Mouse (Mus musculus): Measurements from ENCODE around the gene Saa4. TPM values are rescaled to one million over a fixed set of nuclear protein-coding genes. Genes with fewer than 3 reads are reported as not detected.
"Not testable (repeated sequence)": the region's sequence is repeated elsewhere in the genome, so short reads cannot be mapped to it uniquely, and the experiment has no call there.

Saa4 gene
- polyA plus RNA-seq (2021) = not detected

- CTCF ChIA-PET = interaction anchor here (0.8 kb wide), 1 partner anchor 13 kb away, joined by 3 read pairs; no protein-coding TSS in a partner anchor
- POLR2A ChIA-PET = no interaction called here
- DNase-seq (ENCODE audit: low read depth, low spot score) = no peak
- H3K27me3 ChIP-seq = no peaks in the 10 kb centered on the region
- in situ Hi-C loops (cut with MboI; ENCODE audit: low pct_unique_long_range_greater_than_20kb) = no loop called here
- ATAC-seq = no peak
- no peak for TF ChIP-seq CTCF (IDR thresholded peaks at IDR 0.05)
Observed at GRCm38 (mm10) chr7:46732458-46732857, at the start of gene Saa4. Saa4 (minus strand) TSS chr7:46732603.

- no peaks in the 10 kb centered on the region for H3K27me3 ChIP-seq
- CTCF ChIA-PET = interaction anchor here (1.1 to 1.8 kb wide), 6 partner anchors 10 to 57 kb away, joined by 3 to 10 read pairs (median 5); partner anchors contain the start of gene Saa3
- DNase-seq (ENCODE audit: low read depth, low spot score) (no peak), ATAC-seq (no peak)
- in situ Hi-C loops (cut with MboI; ENCODE audit: low pct_unique_long_range_greater_than_20kb) = no loop called here
- POLR2A ChIA-PET = no interaction called here
- TF ChIP-seq CTCF (IDR thresholded peaks at IDR 0.05) = no peak
Observed at GRCm38 (mm10) chr7:46770706-46771105, 38.3 kb upstream of the Saa4 start.

- in situ Hi-C loops (cut with MboI; ENCODE audit: low pct_unique_long_range_greater_than_20kb) = loop anchor here (10.0 kb wide), 1 partner anchor 54 kb away; the partner anchor contains the start of genes Saa3 and Saal1
- POLR2A ChIA-PET = no interaction called here
- TF ChIP-seq CTCF (IDR thresholded peaks at IDR 0.05) = no peak
- CTCF ChIA-PET = interaction anchor here (1.7 to 2.4 kb wide), 3 partner anchors 11 to 58 kb away, joined by 5 to 7 read pairs (median 6); partner anchors contain the start of gene Saal1
- DNase-seq (ENCODE audit: low read depth, low spot score) (no peak), ATAC-seq (no peak)
- no peaks in the 10 kb centered on the region for H3K27me3 ChIP-seq
Observed at GRCm38 (mm10) chr7:46768451-46768850, 36.0 kb upstream of the Saa4 start.

- in situ Hi-C loops (cut with MboI; ENCODE audit: low pct_unique_long_range_greater_than_20kb) = loop anchor here (10.0 kb wide), 1 partner anchor 53 kb away; the partner anchor contains the start of genes Saa3 and Saal1
- CTCF ChIA-PET = interaction anchor here (1.5 to 2.4 kb wide), 2 partner anchors 10 to 53 kb away, joined by 7 read pairs; no protein-coding TSS in a partner anchor
- ATAC-seq = no peak
- H3K27me3 ChIP-seq = no peaks in the 10 kb centered on the region
- no peak for TF ChIP-seq CTCF (IDR thresholded peaks at IDR 0.05)
- DNase-seq (ENCODE audit: low read depth, low spot score) = no peak
- POLR2A ChIA-PET = interaction anchor here (0.8 kb wide), 1 partner anchor 9 kb away, joined by 3 read pairs; no protein-coding TSS in a partner anchor
Observed at GRCm38 (mm10) chr7:46767371-46767770, 35.0 kb upstream of the Saa4 start.

GRCm38 (mm10) chr7:46764672-46765071, 32.3 kb upstream of the Saa4 start:
- no peak for TF ChIP-seq CTCF (IDR thresholded peaks at IDR 0.05)
- ATAC-seq (no peak), DNase-seq (ENCODE audit: low read depth, low spot score) (no peak)
- in situ Hi-C loops (cut with MboI; ENCODE audit: low pct_unique_long_range_greater_than_20kb) = loop anchor here (10.0 kb wide), 1 partner anchor 50 kb away; the partner anchor contains the start of genes Saa3 and Saal1
- CTCF ChIA-PET = interaction anchor here (2.0 kb wide), 1 partner anchor 50 kb away, joined by 4 read pairs; the partner anchor contains the start of gene Saa3
- no peaks in the 10 kb centered on the region for H3K27me3 ChIP-seq
- POLR2A ChIA-PET = no interaction called here

- ChIA-PET POLR2A (no interaction called here), CTCF (no interaction called here)
- DNase-seq (ENCODE audit: low read depth, low spot score) (no peak), ATAC-seq (no peak)
- TF ChIP-seq CTCF (IDR thresholded peaks at IDR 0.05) = no peak
- no peaks in the 10 kb centered on the region for H3K27me3 ChIP-seq
- in situ Hi-C loops (cut with MboI; ENCODE audit: low pct_unique_long_range_greater_than_20kb) = loop anchor here (10.0 kb wide), 1 partner anchor 48 kb away; the partner anchor contains the start of genes Saa3 and Saal1
Observed at GRCm38 (mm10) chr7:46762601-46763000, 30.2 kb upstream of the Saa4 start.

GRCm38 (mm10) chr7:46761049-46761795, 28.8 kb upstream of the Saa4 start:
- no peak for TF ChIP-seq CTCF (IDR thresholded peaks at IDR 0.05)
- no peak for DNase-seq (ENCODE audit: low read depth, low spot score)
- no peak for ATAC-seq
- POLR2A ChIA-PET = no interaction called here
- in situ Hi-C loops (cut with MboI; ENCODE audit: low pct_unique_long_range_greater_than_20kb) = loop anchor here (10.0 kb wide), 1 partner anchor 46 kb away; the partner anchor contains the start of genes Saa3 and Saal1
- CTCF ChIA-PET = no interaction called here
- H3K27me3 ChIP-seq = no peaks in the 10 kb centered on the region

- no peak for DNase-seq (ENCODE audit: low read depth, low spot score)
- H3K27me3 ChIP-seq = no peaks in the 10 kb centered on the region
- TF ChIP-seq CTCF (IDR thresholded peaks at IDR 0.05) = no peak
- in situ Hi-C loops (cut with MboI; ENCODE audit: low pct_unique_long_range_greater_than_20kb) = no loop called here
- POLR2A ChIA-PET = interaction anchor here (0.6 kb wide), 1 partner anchor 9 kb away, joined by 3 read pairs; the partner anchor contains the start of gene Saa1
- CTCF ChIA-PET = no interaction called here
- ATAC-seq = no peak
Observed at GRCm38 (mm10) chr7:46751490-46751889, 19.1 kb upstream of the Saa4 start, which contains the start of gene Saa2. Saa2 (plus strand) TSS chr7:46751790.

GRCm38 (mm10) chr7:46748459-46748858, 16.1 kb upstream of the Saa4 start:
- POLR2A ChIA-PET = no interaction called here
- in situ Hi-C loops (cut with MboI; ENCODE audit: low pct_unique_long_range_greater_than_20kb) = no loop called here
- DNase-seq (ENCODE audit: low read depth, low spot score) (no peak), ATAC-seq (no peak)
- TF ChIP-seq CTCF (IDR thresholded peaks at IDR 0.05) = no peak
- CTCF ChIA-PET = no interaction called here
- H3K27me3 ChIP-seq = no peaks in the 10 kb centered on the region

GRCm38 (mm10) chr7:46746381-46746780, 14.0 kb upstream of the Saa4 start:
- POLR2A ChIA-PET = no interaction called here
- TF ChIP-seq CTCF (IDR thresholded peaks at IDR 0.05) = no peak
- in situ Hi-C loops (cut with MboI; ENCODE audit: low pct_unique_long_range_greater_than_20kb) = no loop called here
- CTCF ChIA-PET = interaction anchor here (1.2 to 1.4 kb wide), 2 partner anchors 11 to 35 kb away, joined by 3 to 6 read pairs; no protein-coding TSS in a partner anchor
- ATAC-seq = no peak
- DNase-seq (ENCODE audit: low read depth, low spot score) = no peak
- H3K27me3 ChIP-seq = no peaks in the 10 kb centered on the region

- no peaks in the 10 kb centered on the region for H3K27me3 ChIP-seq
- no peak for ATAC-seq
- ChIA-PET POLR2A (interaction anchor here (1.1 kb wide), 1 partner anchor 28 kb away, joined by 3 read pairs; no protein-coding TSS in a partner anchor), CTCF (interaction anchor here (0.6 to 1.4 kb wide), 3 partner anchors 10 to 35 kb away, joined by 3 to 6 read pairs (median 3); no protein-coding TSS in a partner anchor)
- in situ Hi-C loops (cut with MboI; ENCODE audit: low pct_unique_long_range_greater_than_20kb) = no loop called here
- DNase-seq (ENCODE audit: low read depth, low spot score) = no peak
- no peak for TF ChIP-seq CTCF (IDR thresholded peaks at IDR 0.05)
Observed at GRCm38 (mm10) chr7:46745816-46746215, 13.4 kb upstream of the Saa4 start.

GRCm38 (mm10) chr7:46742880-46743279, 10.5 kb upstream of the Saa4 start, which contains the start of gene Saa1:
Saa1 (minus strand) TSS chr7:46742980.
- CTCF ChIA-PET; in situ Hi-C loops (cut with MboI; ENCODE audit: low pct_unique_long_range_greater_than_20kb); ATAC-seq; H3K27me3 ChIP-seq; DNase-seq (ENCODE audit: low read depth, low spot score): not testable (repeated sequence)
- POLR2A ChIA-PET = interaction anchor here (0.7 kb wide), 1 partner anchor 8 kb away, joined by 3 read pairs; the partner anchor contains the start of gene Saa2

GRCm38 (mm10) chr7:46740041-46740440, 7.6 kb upstream of the Saa4 start:
- not testable (repeated sequence) for DNase-seq (ENCODE audit: low read depth, low spot score)

More at GRCm38 (mm10) chr7:46740041-46740440, 7.6 kb upstream of the Saa4 start:
- POLR2A ChIA-PET; in situ Hi-C loops (cut with MboI; ENCODE audit: low pct_unique_long_range_greater_than_20kb); ATAC-seq; CTCF ChIA-PET; H3K27me3 ChIP-seq: not testable (repeated sequence)

Data from Patski (cell line).